In genomic region chr4:107121165-107121943, GRCm38 (mm10) we compare ENCODE assay signal across 9 mouse cellular contexts. TPM values are rescaled to one million over a fixed set of nuclear protein-coding genes. Genes with fewer than 3 reads are reported as not detected.
DNase-seq lines count a peak whose midpoint lies in the region; ATAC-seq and TF ChIP-seq lines count a peak whose summit lies in the region.
"Had no signal": no experiment of that assay in that cellular context is flagged by ENCODE, and none has a peak within 500 bp of the region (broad histone marks: within the 10 kb centered on the region; RNA-seq: fewer than 3 reads in every experiment).

No protein-coding gene starts in this region.

- H3K79me2 ChIP-seq in MEL (ENCODE audit: control insufficient read depth, insufficient read depth, low read length, poor library complexity), result no peaks in the 10 kb centered on the region

- H3K36me3 ChIP-seq in MEL (ENCODE audit: control insufficient read depth in 1 of 2, insufficient read depth in 2 of 2, low read length in 2 of 2), result no peaks in the 10 kb centered on the region; a peak in 1 of 4 replicates
- no peaks in the 10 kb centered on the region for H3K36me3 ChIP-seq in heart, embryonic 15.5 days
- H3K36me3 ChIP-seq: liver, embryonic 15.5 days had no signal

- no peaks in the 10 kb centered on the region; a peak in 1 of 4 replicates for H3K27me3 ChIP-seq in MEL (ENCODE audit: control insufficient read depth in 1 of 2, insufficient read depth in 2 of 2, low read length in 2 of 2)
- peaks cover 10% of the 10 kb centered on the region for H3K27me3 ChIP-seq in heart, embryonic 15.5 days

- TF ChIP-seq CTCF in MEL (IDR thresholded peaks at IDR 0.05 in 2 of 3, conservative IDR thresholded peaks at IDR 0.05 in 1 of 3; ENCODE audit: control insufficient read depth in 1 of 3, insufficient read depth in 1 of 3, low read depth in 2 of 3, low read length in 3 of 3, poor library complexity in 1 of 3, severe bottlenecking in 1 of 3), result peak in 2 of 3 experiments; percentile 34 to 39; a peak in 3 of 6 replicates

- TF ChIP-seq RAD21 in MEL (IDR thresholded peaks at IDR 0.05; ENCODE audit: low read depth, low read length), result peak; percentile 17

- no peak overlapping the region for H3K4me2 ChIP-seq in heart, embryonic 15.5 days
- H3K4me2 ChIP-seq: liver, embryonic 15.5 days had no signal

- no peak overlapping the region for H3K4me3 ChIP-seq in MEL (ENCODE audit: control insufficient read depth in 1 of 2, insufficient read depth in 1 of 2, low read depth in 2 of 2, low read length in 2 of 2)
- H3K4me3 ChIP-seq in heart, embryonic 15.5 days, result no peak overlapping the region
- H3K4me3 ChIP-seq: liver, embryonic 15.5 days had no signal

- no peak overlapping the region for H3K9ac ChIP-seq in MEL (ENCODE audit: control insufficient read depth, low read depth, low read length, poor library complexity, severe bottlenecking)
- H3K9ac ChIP-seq in heart, embryonic 15.5 days, result no peak overlapping the region
- H3K9ac ChIP-seq: liver, embryonic 15.5 days had no signal

- no peak for TF ChIP-seq EP300 in MEL (IDR thresholded peaks at IDR 0.05; ENCODE audit: low read depth in 1 of 2, low read length in 2 of 2)

- H3K4me1 ChIP-seq in MEL (ENCODE audit: control insufficient read depth in 1 of 2, insufficient read depth in 2 of 2, low read length in 2 of 2), result 0 out of 4 replicates have a peak, but pooled peaks cover 0 to 2% of the 10 kb centered on the region in 2 experiments
- no peaks in the 10 kb centered on the region for H3K4me1 ChIP-seq in heart, embryonic 15.5 days (replicated peaks)

- intact Hi-C loops in left cerebral cortex, postnatal 25 days (cut with DNase I), result no loop called here

- H3K27ac ChIP-seq in MEL (ENCODE audit: control insufficient read depth, low read depth, low read length), result no peak overlapping the region
- no peak overlapping the region for H3K27ac ChIP-seq in heart, embryonic 15.5 days
- H3K27ac ChIP-seq: liver, embryonic 15.5 days had no signal

- no peaks in the 10 kb centered on the region for H3K9me3 ChIP-seq in MEL (replicated peaks; ENCODE audit: insufficient read depth, low read length)
- H3K9me3 ChIP-seq in heart, embryonic 15.5 days (replicated peaks), result no peaks in the 10 kb centered on the region
- H3K9me3 ChIP-seq: liver, embryonic 15.5 days had no signal

- 0 out of 2 replicates have a peak, but pooled peaks have one; percentile 33 for ATAC-seq in heart, embryonic 15.5 days (replicated peaks; ENCODE audit: insufficient number of reproducible peaks, insufficient read depth, low FRiP score, low read depth)

- peak; percentile 12 for DNase-seq in 3T3-L1 (ENCODE audit: low read depth, low spot score)
- no peak for DNase-seq in MEL (ENCODE audit: low read depth, low spot score)
- DNase-seq in embryo, embryonic 10 days (ENCODE audit: low spot score), result peak; percentile 89
- peak; percentile 28 to 69 for DNase-seq in kidney, postnatal 36 days
- DNase-seq in neural tube, embryonic 10.5 days (ENCODE audit: extremely low spot score, low spot score), result peak; percentile 73
- DNase-seq in left cerebral cortex, postnatal 25 days (ENCODE audit: low spot score in 2 of 2), result no peak
- no peak for DNase-seq in natural killer cell, adult 2 months (ENCODE audit: low spot score in 2 of 2)

- TF ChIP-seq POLR2A in MEL (IDR thresholded peaks at IDR 0.05; ENCODE audit: control insufficient read depth in 1 of 2, insufficient read depth in 1 of 2, low read depth in 1 of 2, low read length in 2 of 2, poor library complexity in 1 of 2), result no peak

- WGBS in heart, embryonic 15.5 days, result 60% methylated on average over 12 of the region's 12 CpGs

TF ChIP-seq in MEL, 35 proteins besides CTCF, POLR2A, EP300 and RAD21:
- peak; percentile 45 for TF ChIP-seq SMC3 (IDR thresholded peaks at IDR 0.05; ENCODE audit: low read depth, low read length)
- TF ChIP-seq KAT2A (conservative IDR thresholded peaks at IDR 0.05; ENCODE audit: low read depth, low read length), result no peak

RNA-seq across cellular contexts. Expression of gene Cdcp2, which starts 24.7 kb away (rescaled TPM):
- total RNA-seq in MEL (2012; rRNA removed), result not detected in 2 replicates
- not detected for polyA plus RNA-seq in MEL (2012; ENCODE audit: insufficient read depth in 1 of 2, insufficient read length in 2 of 2, low read depth in 1 of 2, low replicate concordance in 2 of 2, missing spikeins in 1 of 2)
- not detected in 2 replicates for polyA plus RNA-seq in heart, embryonic 15.5 days (2015; fragmentation: Nextera tagmentation; extraction: Ambion mirVana)
- not detected for total RNA-seq in left cerebral cortex, postnatal 25 days (2021)
- polyA plus RNA-seq: liver, embryonic 15.5 days had no signal

RNA-seq across cellular contexts. Expression of gene Cyb5rl, which starts 54.6 kb away (rescaled TPM):
- total RNA-seq in MEL (2012; rRNA removed), result 5.6 and 8.5 TPM in 2 replicates
- 1 to 10 TPM in 1 of 2 experiments, not detected in 1; 9.3 TPM for polyA plus RNA-seq in MEL (2012; ENCODE audit: insufficient read depth in 1 of 2, insufficient read length in 2 of 2, low read depth in 1 of 2, low replicate concordance in 2 of 2, missing spikeins in 1 of 2)
- 3.1 and 4.6 TPM in 2 replicates for polyA plus RNA-seq in heart, embryonic 15.5 days (2015; fragmentation: Nextera tagmentation; extraction: Ambion mirVana)
- total RNA-seq in left cerebral cortex, postnatal 25 days (2021), result 1 to 10 TPM; 6.5 to 7.4 TPM

RNA-seq across cellular contexts. Expression of gene Mrpl37, which starts 54.7 kb away (rescaled TPM):
- total RNA-seq in MEL (2012; rRNA removed), result 69.6 and 73.1 TPM in 2 replicates
- 100 to 1,000 TPM; 153 to 423 TPM for polyA plus RNA-seq in MEL (2012; ENCODE audit: insufficient read depth in 1 of 2, insufficient read length in 2 of 2, low read depth in 1 of 2, low replicate concordance in 2 of 2, missing spikeins in 1 of 2)
- 79.5 and 89.9 TPM in 2 replicates for polyA plus RNA-seq in heart, embryonic 15.5 days (2015; fragmentation: Nextera tagmentation; extraction: Ambion mirVana)
- total RNA-seq in left cerebral cortex, postnatal 25 days (2021), result 10 to 100 TPM; 61.8 to 62.8 TPM

RNA-seq across cellular contexts. Expression of gene Tmem59, which starts 56.8 kb away (rescaled TPM):
- total RNA-seq in MEL (2012; rRNA removed), result 51.9 and 55.8 TPM in 2 replicates
- 10 to 100 TPM in 1 of 2 experiments, not detected in 1; 78.9 TPM for polyA plus RNA-seq in MEL (2012; ENCODE audit: insufficient read depth in 1 of 2, insufficient read length in 2 of 2, low read depth in 1 of 2, low replicate concordance in 2 of 2, missing spikeins in 1 of 2)
- polyA plus RNA-seq in heart, embryonic 15.5 days (2015; fragmentation: Nextera tagmentation; extraction: Ambion mirVana), result 322 and 328 TPM in 2 replicates
- total RNA-seq in left cerebral cortex, postnatal 25 days (2021), result 100 to 1,000 TPM; 219 to 231 TPM

RNA-seq across cellular contexts. Expression of gene Tceanc2, which starts 57.6 kb away (rescaled TPM):
- 1.5 and 1.9 TPM in 2 replicates for total RNA-seq in MEL (2012; rRNA removed)
- 1 to 10 TPM in 1 of 2 experiments, not detected in 1; 9.4 TPM for polyA plus RNA-seq in MEL (2012; ENCODE audit: insufficient read depth in 1 of 2, insufficient read length in 2 of 2, low read depth in 1 of 2, low replicate concordance in 2 of 2, missing spikeins in 1 of 2)
- polyA plus RNA-seq in heart, embryonic 15.5 days (2015; fragmentation: Nextera tagmentation; extraction: Ambion mirVana), result 13.0 and 20.1 TPM in 2 replicates
- total RNA-seq in left cerebral cortex, postnatal 25 days (2021), result 10 to 100 TPM; 17.3 to 19.0 TPM

Comparison
In these comparisons a context has a peak if more than half of its experiments do, and no peak if none do; other contexts are left out.
1. DNase-seq: peak in 3T3-L1 (single experiment), embryo, embryonic 10 days (single experiment), kidney, postnatal 36 days (2 of 2) and neural tube, embryonic 10.5 days (single experiment); none in MEL (single experiment), left cerebral cortex, postnatal 25 days (0 of 2) and natural killer cell, adult 2 months (0 of 2).